Mouse (Mus musculus) testis, adult 2 months (tissue): Measurements from ENCODE around the gene C1ra.

Experiments
- CTCF ChIP-seq: fragments of 200-500 bp; IDR thresholded peaks from 2 replicates; pipeline ENCODE4 v1.5.1; 2012; ENCODE audit warnings: low read depth, mild to moderate bottlenecking, inconsistent platforms, low read length, moderate library complexity; ENCODE audit not compliant: control insufficient read depth, insufficient read depth, insufficient replicate concordance
- POLR2A ChIP-seq: fragments of 200-500 bp; IDR thresholded peaks from 2 replicates; pipeline ENCODE4 v1.6.1; 2012; ENCODE audit warnings: low read depth, mild to moderate bottlenecking, inconsistent platforms, low read length, moderate library complexity; ENCODE audit not compliant: control insufficient read depth

GRCm38 (mm10) chr6:124502021-124502420 is 10.2 kb upstream of the C1ra start:
- TF ChIP-seq CTCF: no peak
- TF ChIP-seq POLR2A: no peak
